Mouse (Mus musculus) liver, embryonic 14.5 days (tissue): ENCODE measurements around the gene Mb21d2.

ENCODE experiments used
- CTCF ChIP-seq: IDR thresholded peaks from 2 replicates; pipeline ENCODE4 v1.5.1; 2016; ENCODE audit warnings: antibody characterized with exemption, low read depth, control low read depth
- EP300 ChIP-seq: IDR thresholded peaks from 2 replicates; pipeline ENCODE4 v1.6.1; 2016; ENCODE audit warnings: antibody characterized with exemption, low read depth

- no peak for TF ChIP-seq CTCF
- TF ChIP-seq EP300, result no peak
These were observed 2.1 kb downstream of the Mb21d2 start for GRCm38 (mm10) chr16:28927381-28927780.
